Mouse (Mus musculus) forebrain, embryonic 13.5 days (tissue): ENCODE measurements around the gene Gm49425. TPM values are rescaled to one million over a fixed set of nuclear protein-coding genes. Genes with fewer than 3 reads are reported as not detected.

Experiments used
- ATAC-seq: fragments of 200-750 bp; cut with Nextera tagmentation; 2 replicates; pipeline ENCODE4 v1.8.0; 2017
- H3K27ac ChIP-seq: fragments of 300-500 bp; sonication (generic); 2 replicates; pipeline ENCODE4 v1.5.1; 2015; ENCODE audit warnings: inconsistent platforms, mild to moderate bottlenecking, moderate library complexity
- H3K27me3 ChIP-seq: fragments of 300-500 bp; sonication (generic); 2 replicates; pipeline ENCODE4 v1.6.1; 2015; ENCODE audit warnings: mild to moderate bottlenecking, inconsistent platforms
- H3K36me3 ChIP-seq: fragments of 300-500 bp; sonication (generic); 2 replicates; pipeline ENCODE4 v1.6.1; 2015; ENCODE audit warnings: mild to moderate bottlenecking, inconsistent platforms; ENCODE audit not compliant: poor library complexity, severe bottlenecking
- H3K4me1 ChIP-seq: fragments of 300-500 bp; sonication (generic); 2 replicates; pipeline ENCODE4 v1.6.1; 2015; ENCODE audit warnings: inconsistent platforms
- H3K4me2 ChIP-seq: fragments of 300-500 bp; sonication (generic); 2 replicates; pipeline ENCODE4 v1.6.1; 2015; ENCODE audit warnings: inconsistent platforms, mild to moderate bottlenecking, moderate library complexity
- H3K4me3 ChIP-seq: fragments of 300-500 bp; sonication (generic); 2 replicates; pipeline ENCODE4 v1.5.1; 2015; ENCODE audit warnings: mild to moderate bottlenecking, inconsistent platforms
- H3K9ac ChIP-seq: fragments of 300-500 bp; sonication (generic); 2 replicates; pipeline ENCODE4 v1.6.1; 2015; ENCODE audit warnings: mild to moderate bottlenecking, inconsistent platforms
- H3K9me3 ChIP-seq: fragments of 300-500 bp; sonication (generic); replicated peaks from 2 replicates; pipeline ENCODE4 v1.6.1; 2016; ENCODE audit warnings: inconsistent platforms
- WGBS: fragments of 180-500 bp; shearing (Covaris S2); methylation state at CpG from one replicate; pipeline ENCODE4 v1.1.7; 2015; 5-methylcytosine and 5-hydroxymethylcytosine counted together
- microRNA-seq: library from miRNA; unstranded; fragments of <30 nt; microRNA quantifications from one replicate; pipeline ENCODE4, GENCODE M21; 2016
- polyA plus RNA-seq: library from polyadenylated mRNA; unstranded; fragments of >200 nt; fragmentation: Nextera tagmentation; extraction: Ambion mirVana; gene quantifications from 2 replicates; pipeline ENCODE4 v1.2.1, GENCODE M21; 2015

Gm49425 gene
- polyA plus RNA-seq, 1 experiment from 2014 or later = not detected

DNA sequence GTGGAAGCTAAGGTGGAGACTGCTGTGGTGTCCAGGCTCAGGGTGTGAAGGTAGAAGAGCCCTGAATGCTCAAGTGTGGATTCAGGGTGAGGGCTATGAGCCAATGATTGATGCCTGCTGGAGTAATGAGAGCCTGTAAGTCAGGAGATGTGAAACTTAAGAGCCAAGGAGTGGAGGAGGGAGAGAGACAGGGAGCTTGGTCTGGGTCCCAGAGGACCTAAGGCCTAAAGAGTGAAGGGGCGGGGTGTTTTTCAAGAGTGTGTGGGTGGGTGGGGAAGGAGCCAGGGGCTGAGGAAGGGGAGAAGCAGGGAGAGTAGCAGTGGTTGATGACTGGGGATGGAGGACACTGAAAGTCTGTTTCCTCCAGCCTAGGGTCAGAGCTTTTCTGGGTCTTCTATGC, 33.4 kb downstream of the Gm49425 start:
- H3K27me3 ChIP-seq = 0 out of 2 replicates have a peak, but pooled peaks cover 3% of the 10 kb centered on the region
- no peak for ATAC-seq
- no peak overlapping the region for H3K4me2 ChIP-seq
- peaks cover 11% of the 10 kb centered on the region for H3K4me1 ChIP-seq
- no peak overlapping the region for H3K9ac ChIP-seq
- H3K36me3 ChIP-seq = no peaks in the 10 kb centered on the region
- H3K9me3 ChIP-seq = no peaks in the 10 kb centered on the region
- 78% methylated on average over 1 of the region's 1 CpGs for WGBS
- no peak overlapping the region for H3K27ac ChIP-seq
- no peak overlapping the region for H3K4me3 ChIP-seq

GRCm38 (mm10) chr15:101482056-101482455, 35.0 kb downstream of the Gm49425 start:
- H3K36me3 ChIP-seq = no peaks in the 10 kb centered on the region
- ATAC-seq = no peak
- H3K27me3 ChIP-seq = 0 out of 2 replicates have a peak, but pooled peaks cover 6% of the 10 kb centered on the region
- H3K4me2 ChIP-seq = no peak overlapping the region
- no peak overlapping the region for H3K4me3 ChIP-seq
- no peaks in the 10 kb centered on the region for H3K9me3 ChIP-seq
- WGBS = 49% methylated on average over 4 of the region's 4 CpGs
- H3K27ac ChIP-seq = no peak overlapping the region
- H3K4me1 ChIP-seq = peaks cover 11% of the 10 kb centered on the region
- H3K9ac ChIP-seq = no peak overlapping the region

- Histone ChIP-seq H3K9ac (peak overlapping the region; percentile 5; the same call in 1 of the 2 replicates), H3K27ac (no peak overlapping the region), H3K27me3 (0 out of 2 replicates have a peak, but pooled peaks cover 6% of the 10 kb centered on the region), H3K36me3 (no peaks in the 10 kb centered on the region), H3K4me3 (peak overlapping the region; percentile 33), H3K4me1 (peaks cover 11% of the 10 kb centered on the region), H3K4me2 (peak overlapping the region; percentile 66), H3K9me3 (no peaks in the 10 kb centered on the region)
- WGBS = 29% methylated on average over 11 of the region's 11 CpGs
- no peak for ATAC-seq
Measured at GRCm38 (mm10) chr15:101479666-101480060, 37.4 kb downstream of the Gm49425 start.

DNA sequence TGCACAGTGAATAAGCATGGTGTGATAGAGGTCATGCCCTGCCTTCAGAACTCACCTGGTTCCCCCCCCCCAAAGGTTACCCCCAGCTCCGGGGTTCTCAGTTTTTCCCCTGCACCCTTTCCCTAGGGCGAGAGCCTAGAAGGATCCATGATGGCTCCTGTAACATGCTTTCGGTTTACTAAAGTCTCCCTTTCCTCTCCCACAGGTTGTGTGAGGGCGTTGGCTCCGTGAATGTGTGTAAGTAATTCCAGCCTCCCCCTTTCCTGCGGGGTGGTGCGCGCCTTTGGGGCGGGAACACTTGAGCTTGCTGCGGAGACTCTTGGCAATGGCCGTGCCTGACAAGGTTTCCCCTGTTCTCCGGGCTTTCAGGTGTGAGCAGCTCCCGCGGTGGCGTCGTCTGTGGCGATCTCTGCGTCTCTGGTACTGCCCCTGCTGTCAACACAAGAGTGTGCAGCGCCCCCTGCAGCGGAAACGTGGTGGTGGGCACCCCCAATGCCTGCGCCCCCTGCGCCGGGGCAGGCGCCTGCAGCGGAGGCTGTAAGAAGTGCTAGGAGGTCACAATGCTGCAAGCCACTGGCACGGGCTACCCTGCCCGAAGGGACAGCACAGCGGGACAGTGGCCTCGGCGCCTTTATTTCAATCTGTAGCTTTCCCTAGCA, 37.9 kb downstream of the Gm49425 start:
- Histone ChIP-seq H3K4me3 (peak overlapping the region; percentile 33), H3K4me2 (peak overlapping the region; percentile 66), H3K9me3 (no peaks in the 10 kb centered on the region), H3K27me3 (0 out of 2 replicates have a peak, but pooled peaks cover 6% of the 10 kb centered on the region), H3K36me3 (no peaks in the 10 kb centered on the region), H3K27ac (no peak overlapping the region), H3K4me1 (peaks cover 11% of the 10 kb centered on the region), H3K9ac (peak overlapping the region; percentile 5)
- ATAC-seq = peak; percentile 36; the same call in 1 of the 2 replicates
- WGBS = 13% methylated on average over 31 of the region's 31 CpGs

DNA sequence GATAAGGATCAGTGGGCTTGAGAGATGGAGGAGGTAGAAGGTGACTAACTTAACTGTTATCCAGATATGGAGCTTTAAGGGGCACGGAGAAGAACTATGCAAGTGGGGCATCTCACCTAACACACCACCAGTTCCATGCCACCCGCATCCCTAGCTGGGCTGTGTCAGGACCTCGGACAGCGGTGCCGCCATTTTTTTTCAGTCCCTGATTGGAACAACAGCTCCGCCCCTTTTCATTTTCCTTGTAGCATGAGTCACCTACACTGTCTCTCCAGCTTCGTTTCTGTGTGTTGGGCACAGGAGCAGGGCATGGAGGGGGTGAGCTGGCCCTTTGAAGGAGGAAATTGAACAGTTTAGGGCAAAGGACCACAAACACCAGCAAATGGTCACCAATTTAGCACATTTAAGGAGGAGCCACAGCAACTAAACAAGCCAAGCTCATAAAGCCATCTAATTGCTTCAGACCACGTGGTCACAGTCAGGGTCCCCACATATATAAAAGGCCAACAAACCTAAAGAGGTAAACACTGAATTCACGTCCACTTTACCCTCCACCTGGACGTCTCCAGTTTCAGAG, 44.0 kb downstream of the Gm49425 start, which contains the start of gene Krt86:
Krt86 (plus strand) TSS at position 527 of the 577 bp plus-strand sequence.
- ATAC-seq = no peak
- WGBS = 34% methylated on average over 10 of the region's 10 CpGs

DNA sequence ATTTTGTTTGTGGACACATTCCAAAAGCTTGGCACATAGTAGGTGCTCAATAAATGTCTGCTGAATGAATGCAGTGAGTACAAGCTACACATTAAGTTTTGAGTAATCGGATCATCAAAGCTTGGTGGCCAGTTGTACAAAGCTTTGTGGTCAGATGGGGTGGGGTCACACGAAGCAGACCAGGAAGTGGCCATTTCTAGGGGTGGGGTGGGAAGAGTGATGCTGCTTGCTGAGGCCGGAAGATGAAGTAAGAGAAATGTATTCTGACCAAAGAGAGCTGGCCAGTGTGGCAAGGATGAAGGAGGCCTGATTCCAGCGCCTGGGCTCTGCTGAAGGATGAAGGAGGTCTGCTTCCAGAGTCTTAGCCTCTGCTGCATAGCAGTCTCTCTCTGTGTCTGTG, 48.0 kb downstream of the Gm49425 start:
- 85% methylated on average over 4 of the region's 4 CpGs for WGBS
- Histone ChIP-seq H3K4me3 (no peak overlapping the region), H3K4me2 (no peak overlapping the region), H3K36me3 (no peaks in the 10 kb centered on the region), H3K9ac (no peak overlapping the region), H3K4me1 (no peaks in the 10 kb centered on the region), H3K9me3 (no peaks in the 10 kb centered on the region), H3K27me3 (no peaks in the 10 kb centered on the region), H3K27ac (no peak overlapping the region)
- ATAC-seq = no peak

More for the DNA sequence above, 44.0 kb downstream of the Gm49425 start, which contains the start of gene Krt86:
- no peak within 1 kb of the TSS for H3K9ac ChIP-seq
- no peaks in the 10 kb centered on the region for H3K4me1 ChIP-seq
- no peaks in the 10 kb centered on the region for H3K36me3 ChIP-seq
- H3K4me3 ChIP-seq = no peak within 1 kb of the TSS
- H3K27me3 ChIP-seq = no peaks in the 10 kb centered on the region
- H3K4me2 ChIP-seq = no peak within 1 kb of the TSS
- no peak within 1 kb of the TSS for H3K27ac ChIP-seq
- H3K9me3 ChIP-seq = no peaks in the 10 kb centered on the region

Small RNA genes within 50 kb of the gene (microRNA-seq; reads per million reads assigned to microRNA genes)
- not detected for gene Gm44393

Other genes starting within 250 kb of the Gm49425 start
- gene Atg101, start 233.0 kb downstream of the Gm49425 start, polyA plus RNA-seq = 81.6 and 85.1 TPM in 2 replicates
- gene 6030408B16Rik, start 224.0 kb downstream of the Gm49425 start, polyA plus RNA-seq = 0.23 and 0.25 TPM in 2 replicates
- gene Krt80, start 147.1 kb downstream of the Gm49425 start, polyA plus RNA-seq = 0.05 TPM in 2 replicates
- 0.18 and 0.26 TPM in 2 replicates for gene Krt7, start 106.2 kb downstream of the Gm49425 start, polyA plus RNA-seq
- 0.10 TPM in 1 of 2 replicates, not detected in the other for gene Krt87, start 78.5 kb downstream of the Gm49425 start, polyA plus RNA-seq
- not detected in 2 replicates for gene Krt88, start 69.5 kb downstream of the Gm49425 start, polyA plus RNA-seq
- gene Krt81, start 53.5 kb downstream of the Gm49425 start, polyA plus RNA-seq = not detected in 2 replicates
- gene Krt86, start 43.8 kb downstream of the Gm49425 start, polyA plus RNA-seq = not detected in 2 replicates
- gene Krt83, start 25.7 kb downstream of the Gm49425 start, polyA plus RNA-seq = not detected in 2 replicates
- gene Krt84, start 15.6 kb upstream of the Gm49425 start, polyA plus RNA-seq = not detected in 2 replicates
- gene Krt82, start 33.4 kb upstream of the Gm49425 start, polyA plus RNA-seq = not detected in 2 replicates
- not detected in 2 replicates for gene Krt90, start 45.7 kb upstream of the Gm49425 start, polyA plus RNA-seq
- not detected in 2 replicates for gene Krt75, start 56.6 kb upstream of the Gm49425 start, polyA plus RNA-seq
- not detected in 2 replicates for gene Gm5414, start 110.9 kb upstream of the Gm49425 start, polyA plus RNA-seq
- gene Gm5478, start 130.1 kb upstream of the Gm49425 start, polyA plus RNA-seq = not detected in 2 replicates
- gene Krt6b, start 163.0 kb upstream of the Gm49425 start, polyA plus RNA-seq = not detected in 2 replicates
- gene Krt6a, start 177.0 kb upstream of the Gm49425 start, polyA plus RNA-seq = not detected in 2 replicates
- 0.14 and 0.35 TPM in 2 replicates for gene Krt5, start 195.6 kb upstream of the Gm49425 start, polyA plus RNA-seq
- not detected in 2 replicates for gene Krt71, start 225.8 kb upstream of the Gm49425 start, polyA plus RNA-seq